Mouse (Mus musculus): ENCODE measurements at regions not wholly inside any gene's neighbourhood (a gene's known extent, or its start where the extent isn't known, plus 50 kb on each side); places are given as distances from the start of the nearest gene placed in this dataset.

GRCm38 (mm10) chr9:87510683-87511082 lies 220.4 kb downstream of the Tbx18 start:
- no peak for TF ChIP-seq GATA1 (IDR thresholded peaks at IDR 0.05; ENCODE audit: borderline replicate concordance, low read length)
- TF ChIP-seq FLI1 (IDR thresholded peaks at IDR 0.05; ENCODE audit: low read length) = no peak
